Mouse (Mus musculus) left cerebral cortex, adult 11 months (tissue): ENCODE results near the gene Dot1l.

Source experiments
- DNase-seq: peaks from one replicate; pipeline ENCODE4 v3.0.0; 2022; ENCODE audit warnings: low spot score

The Dot1l gene

DNA sequence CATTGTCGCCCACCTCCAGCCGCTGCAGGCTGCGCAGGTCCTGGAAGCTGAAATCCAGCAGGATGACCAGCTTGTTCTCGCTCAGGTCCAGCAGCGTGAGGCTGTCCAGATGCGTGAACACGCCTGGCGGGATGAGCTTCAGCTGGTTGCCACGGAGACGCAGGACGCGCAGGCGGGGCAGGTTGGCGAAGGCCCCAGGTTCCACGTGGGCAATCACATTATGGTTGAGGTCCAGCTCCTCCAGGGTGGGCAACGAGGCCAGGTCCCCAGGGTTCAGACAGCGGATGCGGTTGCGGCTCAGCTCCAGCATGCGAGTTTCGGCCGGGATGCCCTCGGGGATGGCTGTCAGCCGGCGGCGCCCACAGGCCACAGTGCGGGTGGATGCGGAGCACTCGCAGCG is 80.6 kb downstream of the Dot1l start:
- no peak for DNase-seq

DNA sequence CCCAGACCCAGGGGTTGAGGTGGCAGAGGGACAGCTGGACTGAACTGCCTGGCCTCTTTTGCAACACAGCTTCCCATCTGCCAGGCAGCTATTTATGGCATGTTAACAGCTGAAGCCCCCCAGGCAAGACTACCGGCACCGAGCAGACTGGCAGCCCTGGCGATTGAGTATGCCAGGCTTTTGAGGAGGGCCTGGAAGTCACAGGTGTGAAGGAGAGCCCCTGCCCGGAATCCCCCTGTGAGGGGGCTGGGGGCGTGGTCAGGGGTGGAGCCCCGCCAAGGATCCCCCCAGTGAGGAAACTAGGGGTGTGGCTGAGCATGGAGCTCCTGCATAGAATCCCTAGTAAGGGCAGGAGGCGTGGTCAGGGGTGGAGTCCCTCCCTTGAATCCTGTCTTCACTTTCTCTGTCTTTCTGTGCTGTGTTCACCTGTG is 82.0 kb downstream of the Dot1l start:
- no peak for DNase-seq

DNA sequence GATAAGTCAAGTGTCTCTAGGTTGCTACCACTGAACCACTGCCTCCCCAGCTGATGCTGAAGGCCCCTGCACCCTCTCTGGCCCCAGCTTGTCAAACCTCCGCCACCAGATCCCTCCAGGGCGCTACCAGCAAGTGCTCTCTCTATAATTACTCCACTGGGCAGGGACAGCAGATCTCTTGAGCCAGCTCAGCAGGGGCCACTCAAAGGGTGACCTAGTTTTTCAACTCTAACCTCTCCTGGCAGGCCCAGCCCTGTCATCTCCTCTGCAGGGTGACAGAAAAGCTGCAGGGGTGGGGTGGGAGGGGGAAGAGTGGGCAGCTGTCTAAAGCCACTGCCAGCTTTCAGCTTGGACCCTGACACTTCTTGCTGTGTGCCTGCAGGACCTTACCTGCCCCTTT is 82.8 kb downstream of the Dot1l start:
- no peak for DNase-seq

DNA sequence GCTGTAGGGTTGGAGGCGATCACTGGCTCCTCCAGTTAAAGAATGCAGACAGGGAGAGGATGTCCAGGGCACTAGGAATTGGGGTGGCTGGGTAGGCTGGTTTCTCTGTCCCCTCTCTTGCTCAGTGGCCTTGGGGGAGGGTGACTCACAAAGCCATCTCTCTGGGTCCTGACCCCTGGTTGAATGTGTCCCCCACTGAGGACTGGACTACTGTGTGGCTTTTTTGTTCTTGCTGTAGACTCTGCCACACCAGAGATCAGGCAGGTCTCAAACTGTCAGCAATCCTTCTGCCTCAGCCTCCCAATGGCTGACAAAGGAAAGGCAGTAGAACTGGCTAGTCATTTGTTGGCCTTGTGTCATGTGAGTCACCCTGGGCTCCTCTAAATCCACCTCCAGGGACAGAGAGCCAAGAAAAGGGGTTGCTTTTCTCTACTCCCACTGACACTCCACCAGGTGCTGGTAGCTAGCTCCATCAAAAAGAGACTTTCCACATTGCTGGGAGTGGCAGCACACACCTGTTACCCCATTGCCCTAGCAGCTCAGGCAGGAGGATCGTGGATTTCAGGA is 83.4 kb downstream of the Dot1l start:
- no peak for DNase-seq

DNA sequence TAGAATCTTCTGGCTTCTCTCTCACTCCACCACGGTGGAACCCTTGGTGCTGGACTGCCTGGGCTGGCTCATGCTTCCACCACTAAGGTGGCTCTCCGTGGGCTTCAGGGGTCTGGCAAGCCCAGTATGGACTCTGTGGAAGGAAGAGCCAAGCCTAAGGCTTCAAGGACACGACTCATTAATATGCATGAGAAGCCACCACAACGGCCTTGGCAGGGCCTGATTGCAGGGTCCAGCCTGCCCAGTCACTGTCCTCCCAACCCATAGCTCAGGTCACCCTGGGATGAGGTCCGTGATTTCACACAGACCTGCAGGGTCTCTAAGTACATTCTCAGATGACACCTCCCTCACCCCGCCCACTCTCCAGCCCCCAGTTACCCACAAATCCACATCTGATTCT is 84.8 kb downstream of the Dot1l start:
- DNase-seq, result no peak

DNA sequence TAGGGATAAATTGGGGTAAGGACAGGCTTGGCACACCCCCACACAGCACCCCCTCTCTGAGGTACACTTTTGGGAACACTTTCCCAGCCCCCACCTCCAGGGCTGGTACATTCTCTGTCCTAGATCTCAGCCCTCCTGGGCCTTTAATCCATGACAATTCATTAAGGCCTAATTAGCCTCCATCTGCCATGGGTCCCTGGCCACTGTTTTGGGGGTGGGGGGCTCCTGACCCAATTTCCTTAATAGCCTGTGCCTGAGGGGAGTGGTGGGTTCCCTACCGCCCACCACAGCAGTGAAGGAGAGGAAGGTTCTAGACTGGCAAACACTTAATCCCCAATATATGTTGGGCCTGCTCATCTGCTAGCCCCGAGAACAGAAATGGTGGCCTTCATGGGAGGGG is 86.7 kb downstream of the Dot1l start:
- no peak for DNase-seq

DNA sequence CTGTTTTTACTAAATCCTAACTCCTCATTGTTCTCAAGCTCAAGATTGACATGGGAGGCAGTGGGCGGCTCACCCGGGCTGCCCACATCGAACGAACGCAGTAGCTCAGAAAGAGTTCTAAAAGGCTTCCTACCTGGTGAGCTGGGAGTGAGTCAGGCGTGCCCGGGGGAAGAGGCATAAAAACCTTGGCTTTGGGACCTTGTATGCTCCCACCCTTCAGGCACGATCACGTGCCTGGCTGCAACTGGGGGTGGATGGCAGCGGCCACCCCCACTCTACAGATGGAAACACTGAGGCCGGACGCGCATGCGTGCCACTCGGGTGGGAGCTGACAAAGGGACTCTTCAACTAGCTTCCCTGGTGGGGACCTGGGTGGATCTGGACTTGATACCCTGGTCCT is 87.3 kb downstream of the Dot1l start:
- peak; percentile 55 for DNase-seq

DNA sequence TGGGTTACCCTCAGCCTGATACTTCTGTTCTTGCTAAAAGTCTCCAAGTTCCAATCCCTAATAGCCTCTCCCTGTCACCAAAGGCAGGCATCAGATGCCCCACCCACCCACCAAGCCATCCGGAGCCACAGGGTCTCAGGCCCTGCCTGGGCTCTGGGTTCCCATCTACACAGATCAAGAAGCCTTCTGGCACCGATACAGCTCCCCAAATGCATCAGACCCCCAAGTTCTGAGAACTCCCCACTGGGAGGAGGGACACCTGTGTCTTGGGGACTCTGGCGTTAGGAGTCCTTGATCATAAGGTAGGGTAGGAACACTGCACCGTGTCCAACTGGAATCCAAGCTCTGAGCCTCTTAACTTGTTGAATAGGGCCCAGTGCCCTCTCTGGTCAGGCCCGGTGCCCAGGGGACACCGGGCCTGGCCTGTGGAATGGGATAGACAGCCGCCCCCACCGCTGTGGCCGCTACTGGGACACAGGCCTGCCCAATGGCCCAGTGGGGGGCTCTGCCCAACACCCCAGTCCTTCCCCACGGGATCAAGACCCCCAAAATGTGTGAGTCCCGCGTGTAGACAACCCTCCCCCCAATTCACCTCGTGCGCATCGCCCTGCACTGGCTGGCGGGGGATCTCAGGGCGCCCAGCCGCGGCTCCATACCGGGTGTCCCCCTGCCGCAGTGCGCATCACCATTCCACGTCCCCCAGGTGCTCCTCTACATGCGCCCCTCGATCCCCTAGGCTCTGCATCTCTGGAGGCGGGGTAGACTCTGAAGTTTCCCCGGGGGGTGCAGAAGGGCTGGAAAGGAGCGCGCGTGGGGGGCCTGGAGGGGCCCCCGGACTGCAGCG is 88.3 kb downstream of the Dot1l start:
- DNase-seq, result no peak

DNA sequence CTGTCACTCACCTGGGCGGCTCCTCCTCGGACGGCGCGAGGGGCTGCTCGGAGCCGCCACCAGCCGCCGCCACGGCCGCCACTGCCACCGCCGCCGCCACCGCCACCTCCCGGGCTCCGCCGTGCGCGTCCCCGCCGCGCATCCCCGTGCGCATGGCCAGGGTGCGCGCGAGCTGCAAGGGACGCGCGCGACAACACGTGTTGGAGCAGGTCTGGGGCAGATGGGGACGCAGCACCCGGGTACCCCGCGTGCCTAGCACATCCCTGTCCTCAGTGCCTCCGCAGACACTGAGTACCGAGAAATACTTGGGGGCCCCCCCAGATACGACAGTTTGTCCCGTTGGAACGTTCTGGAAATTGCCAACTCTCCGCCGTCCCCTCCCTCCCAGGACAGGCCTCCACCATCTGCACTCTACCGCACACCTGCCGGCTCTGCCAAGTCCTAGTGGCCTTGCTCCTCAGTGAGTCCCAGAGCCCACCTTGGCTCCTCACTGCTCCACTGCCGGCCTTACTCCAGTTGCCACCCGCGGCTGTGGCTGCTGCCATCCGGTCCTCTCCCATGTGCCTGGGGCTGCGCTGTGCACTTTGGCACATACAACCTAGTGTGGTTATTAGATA is 89.0 kb downstream of the Dot1l start, which contains the start of gene Lingo3:
Gene Lingo3, minus strand, starts transcription at position 109 of the 617 bp plus-strand sequence.
- DNase-seq, result no peak
